Mouse (Mus musculus) WW6 (cell line): ENCODE measurements around the gene Hnrnpd.

Experiments used
- DNase-seq: peaks from one replicate; pipeline ENCODE4 v3.0.0-alpha.2; 2013; ENCODE audit warnings: low read depth, low spot score

Gene Hnrnpd

GRCm38 (mm10) chr5:99978699-99979442 lies at the start of gene Hnrnpd, which contains the start of gene 4930524J08Rik:
Hnrnpd (minus strand) TSS chr5:99978938.
4930524J08Rik (plus strand) TSS chr5:99979061.
- peak; percentile 87 for DNase-seq

GRCm38 (mm10) chr5:100024868-100025267 lies 46.1 kb upstream of the Hnrnpd start:
- DNase-seq = no peak

- DNase-seq = no peak
Measured at GRCm38 (mm10) chr5:100024403-100024802, 45.7 kb upstream of the Hnrnpd start.

- DNase-seq = no peak
Measured at GRCm38 (mm10) chr5:100020089-100020488, 41.4 kb upstream of the Hnrnpd start.

GRCm38 (mm10) chr5:100012599-100012998 lies 33.9 kb upstream of the Hnrnpd start:
- DNase-seq = no peak

GRCm38 (mm10) chr5:100008485-100008884 lies 29.7 kb upstream of the Hnrnpd start:
- DNase-seq = no peak

GRCm38 (mm10) chr5:100007040-100007375 lies 28.3 kb upstream of the Hnrnpd start:
- peak; percentile 39 for DNase-seq

GRCm38 (mm10) chr5:100006324-100007039 lies 27.7 kb upstream of the Hnrnpd start:
- no peak for DNase-seq

GRCm38 (mm10) chr5:100005896-100006295 lies 27.2 kb upstream of the Hnrnpd start:
- no peak for DNase-seq

- DNase-seq = no peak
Measured at GRCm38 (mm10) chr5:100005431-100005830, 26.7 kb upstream of the Hnrnpd start.

GRCm38 (mm10) chr5:100003895-100004294 lies 25.2 kb upstream of the Hnrnpd start:
- no peak for DNase-seq

- no peak for DNase-seq
Measured at GRCm38 (mm10) chr5:100000500-100000899, 21.8 kb upstream of the Hnrnpd start.

GRCm38 (mm10) chr5:100000048-100000447 lies 21.3 kb upstream of the Hnrnpd start:
- DNase-seq = no peak

- no peak for DNase-seq
Measured at GRCm38 (mm10) chr5:99994680-99995079, 15.9 kb upstream of the Hnrnpd start.

- no peak for DNase-seq
Measured at GRCm38 (mm10) chr5:99994166-99994565, 15.4 kb upstream of the Hnrnpd start.

- DNase-seq = no peak
Measured at GRCm38 (mm10) chr5:99983452-99984061, 4.8 kb upstream of the Hnrnpd start.

- no peak for DNase-seq
Measured at GRCm38 (mm10) chr5:99977516-99978301, 1.0 kb downstream of the Hnrnpd start.

- no peak for DNase-seq
Measured at GRCm38 (mm10) chr5:99976334-99976955, 2.3 kb downstream of the Hnrnpd start.

GRCm38 (mm10) chr5:99975776-99976175 lies 3.0 kb downstream of the Hnrnpd start:
- DNase-seq = no peak

- no peak for DNase-seq
Measured at GRCm38 (mm10) chr5:99975061-99975460, 3.7 kb downstream of the Hnrnpd start.

GRCm38 (mm10) chr5:99973941-99974340 lies 4.8 kb downstream of the Hnrnpd start:
- DNase-seq = no peak
